Mouse (Mus musculus): ENCODE results near the gene Tmem200b. TPM values are rescaled to one million over a fixed set of nuclear protein-coding genes. Genes with fewer than 3 reads are reported as not detected.

Gene Tmem200b
- total and polyA plus RNA-seq, 3 experiments = 6.9 to 7.4 (median 7.3) TPM

- 74% methylated on average over 10 of the region's 10 CpGs for WGBS
- Histone ChIP-seq H3K27me3 (ENCODE audit: control insufficient read depth, insufficient read depth, low read length) (no peaks in the 10 kb centered on the region), H3K36me3 (ENCODE audit: control insufficient read depth, insufficient read depth, low read length) (no peaks in the 10 kb centered on the region), H3K27ac (no peak overlapping the region), H3K4me3 (no peak overlapping the region), H3K79me2 (replicated peaks; ENCODE audit: control insufficient read depth, insufficient read depth, low read length) (no peaks in the 10 kb centered on the region), H3K4me1 (ENCODE audit: control insufficient read depth, insufficient read depth, low read length) (peaks cover 11% of the 10 kb centered on the region), H3K9ac (ENCODE audit: low read depth, low read length) (no peak overlapping the region)
- TF ChIP-seq EP300 (IDR thresholded peaks at IDR 0.05; ENCODE audit: insufficient read depth, low read depth, low read length) (no peak), CTCF (IDR thresholded peaks at IDR 0.05) (no peak), POLR2A (IDR thresholded peaks at IDR 0.05; ENCODE audit: insufficient read depth, low read depth, low read length) (no peak)
- DNase-seq = no peak
- intact Hi-C loops (cut with DNase I) = no loop called here
Observed at GRCm38 (mm10) chr4:131913526-131913925, 8.0 kb upstream of the Tmem200b start.

GRCm38 (mm10) chr4:131914046-131914643, 7.4 kb upstream of the Tmem200b start:
- 60% methylated on average over 9 of the region's 9 CpGs for WGBS
- DNase-seq = no peak
- intact Hi-C loops (cut with DNase I) = loop anchor here (2.0 kb wide), 1 partner anchor 39 kb away; no protein-coding TSS in a partner anchor
- no peaks in the 10 kb centered on the region for H3K27me3 ChIP-seq (ENCODE audit: control insufficient read depth, insufficient read depth, low read length)
- H3K4me1 ChIP-seq (ENCODE audit: control insufficient read depth, insufficient read depth, low read length) = peaks cover 14% of the 10 kb centered on the region
- no peak overlapping the region for H3K27ac ChIP-seq
- H3K79me2 ChIP-seq (replicated peaks; ENCODE audit: control insufficient read depth, insufficient read depth, low read length) = no peaks in the 10 kb centered on the region
- no peak overlapping the region for H3K4me3 ChIP-seq
- TF ChIP-seq CTCF (IDR thresholded peaks at IDR 0.05) (no peak), POLR2A (IDR thresholded peaks at IDR 0.05; ENCODE audit: insufficient read depth, low read depth, low read length) (no peak), EP300 (IDR thresholded peaks at IDR 0.05; ENCODE audit: insufficient read depth, low read depth, low read length) (no peak)
- no peaks in the 10 kb centered on the region for H3K36me3 ChIP-seq (ENCODE audit: control insufficient read depth, insufficient read depth, low read length)
- H3K9ac ChIP-seq (ENCODE audit: low read depth, low read length) = no peak overlapping the region

GRCm38 (mm10) chr4:131914891-131915469, 6.6 kb upstream of the Tmem200b start:
- intact Hi-C loops (cut with DNase I) = loop anchor here (2.0 to 5.0 kb wide), 2 partner anchors 40 to 52 kb away; no protein-coding TSS in a partner anchor
- H3K4me1 ChIP-seq (ENCODE audit: control insufficient read depth, insufficient read depth, low read length) = peaks cover 19% of the 10 kb centered on the region
- DNase-seq = no peak
- WGBS = 14% methylated on average over 31 of the region's 31 CpGs
- H3K36me3 ChIP-seq (ENCODE audit: control insufficient read depth, insufficient read depth, low read length) = no peaks in the 10 kb centered on the region
- H3K4me3 ChIP-seq = no peak overlapping the region
- H3K27ac ChIP-seq = no peak overlapping the region
- H3K9ac ChIP-seq (ENCODE audit: low read depth, low read length) = peak overlapping the region; percentile 42
- no peaks in the 10 kb centered on the region for H3K79me2 ChIP-seq (replicated peaks; ENCODE audit: control insufficient read depth, insufficient read depth, low read length)
- TF ChIP-seq EP300 (IDR thresholded peaks at IDR 0.05; ENCODE audit: insufficient read depth, low read depth, low read length) (no peak), CTCF (IDR thresholded peaks at IDR 0.05) (no peak), POLR2A (IDR thresholded peaks at IDR 0.05; ENCODE audit: insufficient read depth, low read depth, low read length) (no peak)
- H3K27me3 ChIP-seq (ENCODE audit: control insufficient read depth, insufficient read depth, low read length) = no peaks in the 10 kb centered on the region

- intact Hi-C loops (cut with DNase I) = loop anchor here (2.0 to 5.0 kb wide), 3 partner anchors 41 to 163 kb away; no protein-coding TSS in a partner anchor
- H3K4me3 ChIP-seq = no peak overlapping the region
- no peak for TF ChIP-seq EP300 (IDR thresholded peaks at IDR 0.05; ENCODE audit: insufficient read depth, low read depth, low read length)
- TF ChIP-seq CTCF (IDR thresholded peaks at IDR 0.05) = no peak
- TF ChIP-seq POLR2A (IDR thresholded peaks at IDR 0.05; ENCODE audit: insufficient read depth, low read depth, low read length) = no peak
- no peaks in the 10 kb centered on the region for H3K27me3 ChIP-seq (ENCODE audit: control insufficient read depth, insufficient read depth, low read length)
- H3K9ac ChIP-seq (ENCODE audit: low read depth, low read length) = no peak overlapping the region
- H3K79me2 ChIP-seq (replicated peaks; ENCODE audit: control insufficient read depth, insufficient read depth, low read length) = no peaks in the 10 kb centered on the region
- DNase-seq = no peak
- no peak overlapping the region for H3K27ac ChIP-seq
- H3K36me3 ChIP-seq (ENCODE audit: control insufficient read depth, insufficient read depth, low read length) = no peaks in the 10 kb centered on the region
- peaks cover 14% of the 10 kb centered on the region for H3K4me1 ChIP-seq (ENCODE audit: control insufficient read depth, insufficient read depth, low read length)
- 54% methylated on average over 13 of the region's 13 CpGs for WGBS
Observed at GRCm38 (mm10) chr4:131915821-131916328, 5.7 kb upstream of the Tmem200b start.

GRCm38 (mm10) chr4:131916425-131916824, 5.1 kb upstream of the Tmem200b start:
- Histone ChIP-seq H3K27ac (no peak overlapping the region), H3K4me3 (no peak overlapping the region), H3K79me2 (replicated peaks; ENCODE audit: control insufficient read depth, insufficient read depth, low read length) (no peaks in the 10 kb centered on the region), H3K9ac (ENCODE audit: low read depth, low read length) (peak overlapping the region; percentile 10; the same call in 1 of the 2 replicates), H3K4me1 (ENCODE audit: control insufficient read depth, insufficient read depth, low read length) (peaks cover 12% of the 10 kb centered on the region), H3K36me3 (ENCODE audit: control insufficient read depth, insufficient read depth, low read length) (no peaks in the 10 kb centered on the region), H3K27me3 (ENCODE audit: control insufficient read depth, insufficient read depth, low read length) (no peaks in the 10 kb centered on the region)
- intact Hi-C loops (cut with DNase I) = loop anchor here (2.0 to 5.0 kb wide), 2 partner anchors 51 to 162 kb away; no protein-coding TSS in a partner anchor
- DNase-seq = peak; percentile 77 to 88
- 0 out of 2 replicates have a peak, but pooled peaks have one; percentile 100 for TF ChIP-seq CTCF (IDR thresholded peaks at IDR 0.05)
- 0 out of 2 replicates have a peak, but pooled peaks have one; percentile 61 for TF ChIP-seq EP300 (IDR thresholded peaks at IDR 0.05; ENCODE audit: insufficient read depth, low read depth, low read length)
- no peak for TF ChIP-seq POLR2A (IDR thresholded peaks at IDR 0.05; ENCODE audit: insufficient read depth, low read depth, low read length)
- 14% methylated on average over 15 of the region's 15 CpGs for WGBS

All from heart, adult 2 months (tissue).